ENCODE assay signal across 8 mouse cellular contexts in the genomic region with DNA sequence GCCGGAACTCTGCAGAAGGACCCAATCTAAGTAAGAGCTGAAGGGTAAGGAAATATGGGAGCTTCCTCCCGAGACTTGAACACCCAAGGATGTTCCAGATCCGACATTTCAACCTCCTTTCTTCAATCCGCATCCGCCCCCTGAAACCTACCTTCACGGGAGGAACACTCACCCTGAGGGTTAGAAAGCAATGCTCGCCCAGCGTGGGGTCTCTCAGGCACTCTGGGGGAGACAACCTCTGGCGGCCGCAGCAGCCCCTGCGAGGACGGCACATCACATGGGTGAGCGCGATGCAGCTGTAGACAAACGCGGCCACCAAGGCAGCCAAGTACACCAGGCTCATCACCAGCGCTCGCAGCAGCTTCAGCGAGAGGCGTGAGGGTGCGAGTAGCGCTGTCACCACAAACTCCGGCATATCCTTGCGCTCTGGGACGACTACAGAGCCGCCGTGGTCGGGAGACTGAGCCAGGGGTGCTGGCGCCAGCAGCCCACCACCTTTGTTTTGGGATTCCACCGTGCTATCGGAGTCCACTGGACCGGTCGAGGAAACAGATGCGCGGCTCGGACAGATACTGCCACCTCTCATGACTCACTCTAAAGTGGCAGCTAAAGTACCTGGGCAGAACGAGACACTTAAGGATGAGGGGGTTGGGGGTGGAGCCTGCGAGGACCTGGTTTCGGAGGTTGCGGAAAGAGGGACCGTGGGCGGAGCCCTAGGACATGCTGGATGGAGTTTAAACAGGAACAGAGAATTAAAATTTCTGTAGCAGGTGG. TPM values are rescaled to one million over a fixed set of nuclear protein-coding genes. Genes with fewer than 3 reads are reported as not detected.
DNase-seq lines count a peak whose midpoint lies in the region; ATAC-seq lines count a peak whose summit lies in the region.

TSS of gene Ephx3 (minus strand) at position 687 of the 774 bp plus-strand sequence.

- H3K9me3 ChIP-seq in kidney, embryonic 16.5 days (ENCODE audit: low read length) = no peaks in the 10 kb centered on the region
- no peaks in the 10 kb centered on the region for H3K9me3 ChIP-seq in limb, embryonic 12.5 days
- no peaks in the 10 kb centered on the region for H3K9me3 ChIP-seq in midbrain, embryonic 13.5 days

- H3K27ac ChIP-seq in kidney, embryonic 16.5 days (ENCODE audit: low read length) = no peak within 1 kb of the TSS
- H3K27ac ChIP-seq in limb, embryonic 12.5 days = no peak within 1 kb of the TSS
- H3K27ac ChIP-seq in midbrain, embryonic 13.5 days = no peak within 1 kb of the TSS

- H3K9ac ChIP-seq in kidney, embryonic 16.5 days (replicated peaks; ENCODE audit: low read length) = peak within 1 kb of the TSS; percentile 55
- H3K9ac ChIP-seq in limb, embryonic 12.5 days (replicated peaks) = peak within 1 kb of the TSS; percentile 54; the same call in 1 of the 2 replicates
- peak within 1 kb of the TSS; percentile 50 for H3K9ac ChIP-seq in midbrain, embryonic 13.5 days (replicated peaks)

- H3K36me3 ChIP-seq in kidney, embryonic 16.5 days (ENCODE audit: insufficient read depth, low read length) = no peaks in the 10 kb centered on the region
- H3K36me3 ChIP-seq in limb, embryonic 12.5 days = peaks cover 6% of the 10 kb centered on the region; the same call in 1 of the 2 replicates
- H3K36me3 ChIP-seq in midbrain, embryonic 13.5 days = no peaks in the 10 kb centered on the region

- peak within 1 kb of the TSS; percentile 85 for H3K4me2 ChIP-seq in kidney, embryonic 16.5 days (replicated peaks; ENCODE audit: low read depth, low read length)
- H3K4me2 ChIP-seq in limb, embryonic 12.5 days = peak within 1 kb of the TSS; percentile 83
- peak within 1 kb of the TSS; percentile 73 for H3K4me2 ChIP-seq in midbrain, embryonic 13.5 days (replicated peaks)

- ATAC-seq in kidney, embryonic 16.5 days (ENCODE audit: low FRiP score, low TSS enrichment) = peak; percentile 54; the same call in 1 of the 2 replicates
- 0 out of 2 replicates have a peak, but pooled peaks have one; percentile 27 for ATAC-seq in erythroid progenitor cell, adult 5-6 weeks (replicated peaks; ENCODE audit: low FRiP score, poor library complexity, severe bottlenecking)
- ATAC-seq in limb, embryonic 12.5 days (ENCODE audit: insufficient number of reproducible peaks, insufficient read depth, low FRiP score, low TSS enrichment, low read depth) = no peak
- peak; percentile 63; the same call in 1 of the 2 replicates for ATAC-seq in midbrain, embryonic 13.5 days

- peak within 1 kb of the TSS; percentile 48 for H3K4me3 ChIP-seq in kidney, embryonic 16.5 days (ENCODE audit: low read length)
- H3K4me3 ChIP-seq in limb, embryonic 12.5 days (replicated peaks) = peak within 1 kb of the TSS; percentile 43
- H3K4me3 ChIP-seq in midbrain, embryonic 13.5 days (replicated peaks) = peak within 1 kb of the TSS; percentile 43

- WGBS in kidney, embryonic 16.5 days = 5% methylated on average over 42 of the region's 42 CpGs
- WGBS in limb, embryonic 12.5 days = 6% methylated on average over 42 of the region's 42 CpGs
- 6% methylated on average over 42 of the region's 42 CpGs for WGBS in midbrain, embryonic 13.5 days

- no peak for DNase-seq in kidney, postnatal 36 days
- no peak for DNase-seq in ovary, adult 18-20 months (ENCODE audit: low spot score)
- no peak for DNase-seq in left cerebral cortex, adult 9 months (ENCODE audit: low spot score in 2 of 2)
- no peak for DNase-seq in layer of hippocampus, adult 9-11 months

- peaks cover 12% of the 10 kb centered on the region for H3K4me1 ChIP-seq in kidney, embryonic 16.5 days (ENCODE audit: insufficient read depth, low read length)
- peaks cover 15% of the 10 kb centered on the region for H3K4me1 ChIP-seq in limb, embryonic 12.5 days (replicated peaks)
- H3K4me1 ChIP-seq in midbrain, embryonic 13.5 days (replicated peaks) = peaks cover 11% of the 10 kb centered on the region

- peaks cover 17% of the 10 kb centered on the region for H3K27me3 ChIP-seq in kidney, embryonic 16.5 days (ENCODE audit: insufficient read depth, low read length)
- peaks cover 28% of the 10 kb centered on the region for H3K27me3 ChIP-seq in limb, embryonic 12.5 days
- H3K27me3 ChIP-seq in midbrain, embryonic 13.5 days = peaks cover 27% of the 10 kb centered on the region

RNA-seq across cellular contexts. Expression of gene Ephx3, which starts in this region (rescaled TPM):
- 0.19 and 0.37 TPM in 2 replicates for polyA plus RNA-seq in kidney, embryonic 16.5 days (2015; fragmentation: Nextera tagmentation; extraction: Ambion mirVana)
- 0.84 TPM in 1 of 2 replicates, not detected in the other for total RNA-seq in erythroid progenitor cell, adult 5-6 weeks (2015; ENCODE audit: low replicate concordance)
- total RNA-seq in erythroid progenitor cell, adult 5-6 weeks (2017; ENCODE audit: low replicate concordance) = 1.4 and 2.7 TPM in 2 replicates
- polyA plus RNA-seq in limb, embryonic 12.5 days (2016; fragmentation: Nextera tagmentation; extraction: Ambion mirVana) = 0.09 TPM in 1 of 2 replicates, not detected in the other
- 0.17 and 0.23 TPM in 2 replicates for polyA plus RNA-seq in midbrain, embryonic 13.5 days (2015; fragmentation: Nextera tagmentation; extraction: Ambion mirVana)

Comparison
In these comparisons a context has a peak if more than half of its experiments do, and no peak if none do; other contexts are left out.
1. Peak in ATAC-seq, H3K4me3 ChIP-seq, H3K9ac ChIP-seq and H3K4me2 ChIP-seq in kidney, embryonic 16.5 days; RNA of the gene not detected or under 1 TPM.
2. Peak in ATAC-seq, H3K4me3 ChIP-seq, H3K9ac ChIP-seq and H3K4me2 ChIP-seq in midbrain, embryonic 13.5 days; RNA of the gene not detected or under 1 TPM.